Mouse (Mus musculus) C2C12 (cell line): ENCODE data around the gene Slc27a3.

Source experiments
- CEBPB ChIP-seq: IDR thresholded peaks from one replicate; pipeline ENCODE4 v1.6.1; 2011; ENCODE audit warnings: low read depth, mild to moderate bottlenecking, control low read depth, moderate library complexity
- CTCF ChIP-seq: IDR thresholded peaks from one replicate; pipeline ENCODE4 v1.5.1; 2011; ENCODE audit not compliant: control insufficient read depth, insufficient read depth, insufficient read length
- FOSL1 ChIP-seq: IDR thresholded peaks from one replicate; pipeline ENCODE4 v1.8.0; 2011; ENCODE audit warnings: mild to moderate bottlenecking, low read length; ENCODE audit not compliant: poor library complexity, insufficient read depth, severe bottlenecking
- USF1 ChIP-seq: IDR thresholded peaks from one replicate; pipeline ENCODE4 v1.6.1; 2011; ENCODE audit warnings: low read depth, mild to moderate bottlenecking, control low read depth, moderate library complexity

- TF ChIP-seq CTCF (no peak), USF1 (no peak), FOSL1 (no peak), CEBPB (no peak)
Measured at GRCm38 (mm10) chr3:90386817-90387216, 2.9 kb downstream of the Slc27a3 start.
